Mouse (Mus musculus) frontal cortex, postnatal 36 days (tissue): ENCODE data around the gene Mrpl37.
A peak's percentile ranks its signal among the peaks of the same experiment; 100 is the strongest.

Source experiments
- DNase-seq, 2 experiments: peaks; one replicate each; pipeline ENCODE4 v3.0.0; 2022; ENCODE audit warnings: low spot score in 2 of 2

Mrpl37 gene

DNA sequence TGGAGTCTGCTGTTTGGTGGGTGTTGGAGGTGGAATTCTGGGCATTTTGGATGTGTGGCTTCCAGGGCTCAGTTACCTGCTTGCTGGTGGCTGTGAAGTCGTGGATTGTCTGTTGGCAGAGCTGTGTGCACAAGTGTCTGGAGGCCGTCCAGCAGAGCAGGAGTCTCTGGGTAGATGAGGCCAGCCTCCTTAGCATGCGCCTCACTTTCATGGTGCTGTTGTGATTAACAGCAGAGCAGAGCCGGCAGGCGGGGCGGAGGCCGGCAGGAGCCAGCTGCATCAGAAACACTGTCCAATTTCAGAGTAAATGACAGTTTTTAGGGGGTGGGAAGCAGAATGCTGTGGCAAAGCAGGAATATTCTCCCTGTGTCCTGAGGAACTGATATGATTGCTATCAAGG is 47.6 kb downstream of the Mrpl37 start:
- peak; percentile 58 to 72 for DNase-seq

DNA sequence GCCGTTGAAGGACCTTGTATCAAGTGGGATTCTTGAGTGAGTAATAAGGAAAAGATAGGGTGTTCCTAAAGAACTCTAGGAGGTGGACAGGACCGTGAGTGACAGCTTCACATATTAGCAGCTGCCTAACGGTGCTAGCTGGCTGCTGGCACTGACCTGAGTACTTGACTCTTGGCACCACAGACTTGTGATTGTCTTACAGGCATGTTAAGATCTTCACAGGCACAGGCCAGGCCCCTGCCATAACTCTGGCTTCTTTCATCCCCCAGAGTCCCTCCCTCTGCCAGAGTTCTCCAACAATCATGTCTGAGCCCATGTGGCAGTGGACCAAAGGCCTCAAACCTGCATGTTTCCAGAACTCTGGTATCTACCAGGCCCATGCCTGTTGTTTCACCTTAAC is 48.1 kb downstream of the Mrpl37 start:
- no peak for DNase-seq

DNA sequence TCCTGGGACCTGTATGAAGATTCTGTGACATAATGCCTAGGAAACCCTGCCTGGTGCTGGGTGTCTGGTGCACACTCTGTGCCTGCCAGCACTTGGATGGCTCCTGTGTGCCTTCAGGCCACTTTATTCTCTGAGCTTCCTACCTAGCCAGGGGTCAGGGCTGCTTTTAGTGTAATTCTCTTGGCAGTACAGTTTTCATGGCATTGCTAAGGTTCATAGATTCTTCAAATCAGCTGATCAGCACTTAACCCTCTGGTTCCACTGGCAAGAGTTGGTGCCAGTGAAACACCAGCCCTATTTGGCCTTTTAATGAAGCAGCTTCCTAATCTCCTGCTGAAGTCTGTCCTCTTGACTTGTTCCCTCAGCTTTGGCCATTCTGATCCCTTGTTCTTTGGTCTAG is 49.4 kb downstream of the Mrpl37 start:
- no peak for DNase-seq

DNA sequence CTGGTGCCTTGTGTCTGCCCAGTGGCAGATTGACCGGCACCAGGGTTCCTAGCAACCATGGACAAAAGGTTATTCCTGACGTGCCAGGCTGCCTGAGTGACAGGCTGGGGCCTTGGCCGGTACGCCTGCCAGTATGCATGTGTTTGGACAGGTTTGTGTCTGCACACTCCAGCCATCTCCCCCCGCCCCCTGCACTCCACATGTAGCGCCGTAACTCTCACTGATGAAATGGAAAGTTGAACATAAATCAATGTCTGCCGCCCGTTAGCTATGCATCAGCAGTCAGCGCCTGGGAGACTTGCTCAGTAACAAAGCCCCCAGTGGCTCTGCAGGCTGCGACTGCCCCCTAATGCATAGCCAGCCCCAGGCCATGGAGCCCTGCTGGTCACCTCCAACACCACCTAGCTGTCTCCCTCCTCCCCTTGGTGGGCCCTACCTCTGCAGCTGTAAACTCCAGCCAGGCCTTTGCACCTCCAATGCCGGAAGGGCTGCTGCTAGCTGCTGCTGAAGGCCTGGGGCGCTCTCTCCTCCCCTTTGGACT is 50.6 kb downstream of the Mrpl37 start:
- no peak for DNase-seq

DNA sequence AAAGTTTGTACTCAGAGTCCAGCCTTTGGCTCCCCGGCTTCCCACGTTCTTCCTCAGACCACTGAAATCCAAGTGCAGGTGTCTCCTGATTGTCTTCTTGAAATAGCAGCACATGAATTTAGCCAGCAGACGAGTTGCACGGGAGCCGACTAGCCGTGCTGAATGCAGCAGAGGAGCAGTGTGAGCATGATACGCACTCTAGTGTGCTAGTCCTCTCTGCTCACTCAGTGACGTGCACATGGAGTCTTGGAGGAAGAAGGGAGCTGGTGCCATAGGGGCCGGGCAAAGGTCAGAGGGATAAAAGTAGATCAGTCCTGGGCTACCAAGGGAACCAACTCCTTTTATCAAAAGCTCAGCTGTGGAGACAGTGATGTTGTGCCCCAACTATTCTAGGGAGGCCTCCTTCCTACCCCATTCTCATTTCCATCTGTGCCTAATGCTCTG is 52.8 kb downstream of the Mrpl37 start:
- no peak for DNase-seq

DNA sequence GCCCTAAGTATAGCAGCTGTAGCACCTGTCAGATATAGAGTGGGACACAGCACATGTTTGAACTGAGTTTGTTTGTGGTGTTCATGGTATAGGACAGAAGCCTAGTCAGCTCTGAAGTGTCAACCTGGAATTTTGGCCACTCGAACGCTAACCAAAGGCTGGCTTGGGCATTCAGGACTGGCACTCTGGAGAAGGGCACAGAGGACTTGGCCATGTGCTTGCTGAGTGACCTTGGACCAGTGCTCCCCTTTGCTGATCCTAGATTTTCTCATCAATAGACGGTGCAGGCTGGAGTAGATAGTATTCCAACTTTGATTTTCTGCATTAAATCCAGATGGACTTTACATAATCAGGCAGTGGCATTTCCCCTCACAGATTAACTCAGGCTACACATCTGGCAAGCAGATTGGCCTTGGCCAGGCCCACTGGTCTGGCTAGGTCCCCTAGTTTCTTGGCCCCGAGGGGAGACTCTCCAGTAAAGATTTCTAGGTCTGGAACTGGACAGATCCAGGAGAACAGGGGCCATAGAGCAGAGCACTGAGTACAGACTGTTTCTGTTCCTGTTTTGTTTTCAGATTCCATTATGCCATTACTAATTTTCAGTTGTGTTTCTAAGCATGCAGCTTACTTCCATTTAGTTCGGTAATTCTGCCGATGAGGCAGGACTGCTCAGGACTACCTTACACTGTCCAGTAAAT is 53.4 kb downstream of the Mrpl37 start:
- DNase-seq, result no peak

DNA sequence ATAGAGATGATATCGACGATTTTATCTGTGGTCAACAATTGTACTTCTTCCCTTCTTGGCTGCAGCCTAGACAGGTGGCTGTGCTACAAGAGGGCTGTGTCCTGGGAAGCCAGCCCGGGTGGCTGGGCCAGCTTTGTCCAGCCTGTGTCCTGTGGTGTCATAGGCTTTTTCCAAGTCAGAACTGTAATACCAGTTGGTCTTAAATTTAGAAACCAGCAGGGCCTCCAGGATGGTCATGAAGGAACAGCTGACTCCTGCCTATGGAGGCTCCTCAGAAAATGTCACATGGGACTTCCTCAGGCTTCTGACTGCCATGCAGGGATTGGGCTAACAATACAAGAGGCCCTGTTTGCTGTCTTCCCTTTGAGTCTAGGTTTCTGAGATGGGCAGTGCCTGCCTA is 54.1 kb downstream of the Mrpl37 start:
- no peak for DNase-seq

DNA sequence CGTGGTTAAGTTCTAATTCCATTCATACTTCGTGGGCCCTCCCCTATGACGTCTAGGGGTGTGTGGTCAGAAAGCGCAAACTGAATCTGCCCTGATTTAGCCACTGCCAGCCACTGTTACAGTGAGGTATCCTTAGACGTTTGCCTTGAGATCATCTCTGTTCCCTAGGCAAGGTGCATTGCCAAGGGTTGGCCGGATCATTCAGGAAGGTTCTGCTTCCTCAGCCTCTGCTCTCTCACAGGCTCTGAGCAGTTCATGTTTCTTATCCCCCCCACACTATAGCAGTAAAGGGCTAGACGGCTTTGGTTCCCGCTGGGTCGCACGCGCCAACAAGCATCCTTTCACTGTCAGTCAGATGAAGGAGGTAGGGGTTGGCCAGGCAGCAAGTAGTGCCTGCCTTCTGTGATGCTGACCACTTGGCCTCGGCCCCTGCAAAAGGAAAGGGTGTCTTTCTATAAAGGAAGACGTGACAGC is 54.6 kb downstream of the Mrpl37 start:
- DNase-seq, result no peak

DNA sequence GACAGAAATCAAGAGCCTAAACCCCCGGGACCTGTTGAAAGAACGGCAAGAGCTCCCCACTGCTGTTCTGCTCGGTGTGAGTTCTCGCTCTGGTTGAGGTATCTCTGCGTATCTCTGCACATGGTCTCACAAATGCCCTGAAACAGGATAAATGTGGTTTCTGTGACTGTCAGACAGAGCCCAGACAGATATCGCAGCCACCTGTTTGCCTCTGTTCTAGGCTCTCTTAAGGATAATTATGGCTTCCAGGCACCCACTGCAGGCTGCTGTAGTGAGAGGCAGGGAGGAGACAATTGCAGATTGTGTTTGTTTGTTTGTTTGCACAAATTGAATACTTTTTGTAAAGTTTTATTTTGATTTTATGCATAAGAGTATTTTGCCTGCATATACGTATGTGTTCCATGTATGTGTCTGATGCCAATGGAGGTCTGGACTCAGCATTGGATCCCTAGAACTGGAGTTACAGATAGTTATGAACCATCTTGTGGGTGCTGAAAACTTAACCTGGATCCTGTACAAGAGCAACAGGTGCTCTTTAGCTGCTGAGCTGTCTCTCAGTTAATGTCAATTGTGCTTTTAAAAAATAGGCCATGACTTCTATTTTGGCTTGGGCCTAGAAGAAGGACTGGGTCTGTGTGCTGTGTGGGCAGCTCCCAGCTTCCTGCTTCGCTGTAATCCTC is 55.2 kb downstream of the Mrpl37 start:
- no peak for DNase-seq

DNA sequence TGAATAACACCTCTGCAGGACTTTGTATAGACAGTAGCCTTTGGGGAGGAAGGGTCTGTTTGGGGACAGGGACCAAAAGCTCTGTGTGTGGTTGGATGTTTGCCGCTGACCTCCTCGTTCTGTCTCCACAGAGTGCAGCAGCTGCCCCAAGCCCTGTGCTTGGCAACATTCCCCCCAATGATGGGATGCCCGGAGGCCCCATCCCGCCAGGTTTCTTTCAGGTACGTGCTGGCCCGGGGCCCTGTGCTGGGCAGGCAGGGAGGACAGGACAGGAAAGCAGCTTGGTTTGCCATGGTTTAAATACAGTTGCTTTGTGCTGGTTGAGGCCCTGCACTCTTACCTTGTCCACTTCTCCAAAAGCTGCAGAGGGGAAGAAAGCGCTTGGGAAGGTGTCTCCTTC is 57.1 kb downstream of the Mrpl37 start:
- DNase-seq, result no peak

DNA sequence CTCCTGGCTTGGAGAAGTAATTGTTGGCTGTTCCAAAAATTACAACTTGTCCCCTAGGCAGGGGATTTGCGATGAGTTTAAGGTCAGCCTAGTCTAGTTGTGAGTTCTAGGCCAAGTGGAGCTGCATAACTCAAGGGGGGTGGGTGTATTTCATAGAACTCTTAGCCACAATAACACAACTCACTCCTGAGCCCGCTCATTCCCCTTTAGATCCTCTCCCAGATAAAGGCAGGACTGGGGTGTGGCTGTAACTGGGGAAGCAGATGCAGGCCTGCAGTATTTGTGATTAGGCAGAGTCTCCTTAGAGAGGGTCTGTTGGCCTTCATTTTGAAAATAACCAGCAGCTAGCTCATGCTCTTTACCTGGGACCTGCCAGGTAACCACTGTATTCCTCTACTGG is 58.5 kb downstream of the Mrpl37 start:
- no peak for DNase-seq

DNA sequence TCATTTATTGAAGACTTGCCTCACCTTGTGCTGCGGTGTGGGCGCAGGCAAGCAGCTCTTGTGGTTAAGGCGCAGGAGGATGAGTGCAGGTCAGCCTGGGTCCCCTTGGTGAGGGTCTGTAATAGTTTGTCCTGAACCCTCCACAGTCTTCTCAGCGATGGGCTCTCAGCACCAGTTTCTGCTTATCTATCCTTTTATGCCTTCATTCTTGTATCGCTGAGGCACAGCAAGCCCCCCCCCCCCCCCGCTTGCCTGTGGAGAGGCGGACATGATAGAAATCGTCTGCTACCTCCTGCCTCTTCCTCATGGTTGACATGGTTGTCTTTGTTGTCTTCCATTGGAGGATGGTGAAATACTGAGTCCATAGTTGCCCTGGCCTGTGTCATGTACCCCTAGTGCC is 59.3 kb downstream of the Mrpl37 start:
- no peak for DNase-seq

DNA sequence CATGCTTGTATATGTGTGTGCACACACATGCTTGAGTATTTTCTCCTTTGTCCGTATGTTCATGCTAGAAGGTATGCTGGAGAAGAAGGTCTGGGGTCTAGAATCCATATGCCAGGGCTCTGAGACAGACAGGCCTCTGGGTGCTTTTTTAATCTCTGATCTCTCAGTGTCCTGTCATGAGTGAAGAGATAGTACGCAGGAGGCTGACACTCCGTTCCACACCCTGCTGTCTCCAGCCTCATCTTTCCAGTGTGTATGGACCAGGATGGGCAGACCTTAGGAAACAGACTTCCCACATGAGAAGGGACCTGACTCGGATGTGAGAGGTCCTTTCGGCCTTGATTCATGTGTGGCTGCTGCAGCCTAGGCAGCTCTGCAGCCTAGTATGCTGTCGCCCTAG is 59.9 kb downstream of the Mrpl37 start:
- DNase-seq, result no peak

DNA sequence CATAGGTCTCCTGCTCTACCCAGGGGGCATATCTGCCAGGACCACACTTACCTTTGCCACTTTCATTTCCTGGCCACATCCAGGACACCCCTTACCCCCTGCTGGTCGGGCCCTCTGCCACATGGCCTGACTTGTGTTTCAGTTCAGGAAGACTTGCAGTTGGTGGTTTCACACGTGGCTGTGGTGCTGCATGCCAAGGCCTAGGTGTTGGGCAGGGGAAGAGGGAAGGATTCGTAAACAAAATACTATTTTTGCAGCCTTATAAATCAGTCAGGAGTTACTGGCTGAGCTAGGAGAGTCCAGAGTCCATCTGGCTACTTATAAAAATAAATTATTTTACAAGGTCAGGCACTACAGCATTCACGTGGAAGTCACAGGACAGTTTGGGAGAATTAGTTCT is 60.4 kb downstream of the Mrpl37 start:
- no peak for DNase-seq
